Mouse (Mus musculus): ENCODE measurements around the gene Tmeff1.
"Not testable (repeated sequence)": the region's sequence is repeated elsewhere in the genome, so short reads cannot be mapped to it uniquely, and the experiment has no call there.

Tmeff1 gene

GRCm38 (mm10) chr4:48679728-48680127, 94.8 kb downstream of the Tmeff1 start:
- DNase-seq = not testable (repeated sequence)

DNA sequence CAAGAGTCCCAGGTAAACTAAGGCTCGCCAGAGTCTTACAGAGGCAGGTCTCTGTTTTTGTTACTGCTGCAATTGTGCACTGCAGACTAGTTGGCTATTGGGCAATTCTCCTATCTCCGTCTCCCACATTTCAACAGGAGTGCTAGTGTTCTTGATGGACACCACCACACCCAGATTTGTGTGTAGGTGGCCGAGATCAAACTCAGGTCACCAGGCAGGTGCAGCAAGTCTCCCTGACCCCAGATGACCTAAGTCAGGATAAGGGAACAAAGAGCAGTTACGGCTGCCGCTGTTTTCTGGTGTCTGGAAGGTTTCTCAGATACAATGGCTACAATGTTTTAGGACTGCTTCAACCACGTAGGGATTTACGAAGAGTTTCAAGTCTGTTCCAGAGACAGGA, 95.2 kb downstream of the Tmeff1 start:
- no peak for DNase-seq

DNA sequence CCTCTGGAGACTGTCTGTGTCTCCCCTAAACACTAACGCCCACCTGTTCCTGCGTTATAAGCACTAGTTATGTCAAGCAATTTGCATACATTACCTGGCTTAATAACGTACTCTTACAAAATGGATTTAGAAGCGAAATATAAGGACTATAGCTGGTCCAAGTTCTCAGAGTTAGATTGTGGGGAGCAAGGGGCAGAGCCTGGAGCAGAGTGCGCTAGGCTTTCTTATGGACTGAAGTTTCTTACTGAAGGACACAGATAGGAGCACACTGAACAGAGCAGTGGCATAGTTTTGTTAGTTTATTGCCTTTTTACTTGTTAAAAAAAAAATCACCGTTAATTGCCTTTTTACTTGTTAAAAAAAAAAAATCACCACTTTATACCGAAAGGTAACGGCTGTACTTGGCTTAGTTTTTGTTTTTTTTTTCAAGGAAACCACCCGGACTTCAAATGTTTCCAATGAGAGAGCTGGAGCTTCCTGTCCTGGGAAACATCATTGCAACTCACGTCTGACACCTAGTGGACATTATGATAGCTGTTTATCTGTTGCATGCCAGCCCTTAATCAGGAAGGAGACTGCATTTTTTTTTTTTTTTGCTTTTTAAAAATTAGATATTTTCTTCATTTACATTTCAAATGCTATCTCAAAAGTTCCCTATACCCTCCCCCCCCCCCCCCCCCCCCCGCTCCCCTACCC, 95.8 kb downstream of the Tmeff1 start:
- peak; percentile 66 for DNase-seq

DNA sequence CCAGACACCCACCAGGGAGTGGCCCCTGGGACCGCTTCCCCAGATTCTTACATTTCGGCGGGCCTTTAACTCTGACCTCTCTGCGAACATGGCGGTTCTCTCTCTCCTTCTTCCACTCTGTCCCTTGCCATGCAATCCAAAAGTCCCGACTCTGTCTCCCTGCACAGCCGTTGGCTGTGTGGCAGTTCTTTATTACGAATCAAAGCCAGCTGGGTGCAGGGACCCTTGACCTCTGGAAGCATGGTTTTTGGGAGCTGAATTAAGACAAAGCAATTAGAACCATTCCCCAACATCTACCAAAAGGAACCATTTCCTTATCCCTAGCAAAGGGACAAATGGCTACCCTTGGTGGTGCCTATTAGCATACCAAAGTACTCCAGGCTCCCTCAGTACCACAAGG, 98.2 kb downstream of the Tmeff1 start:
- no peak for DNase-seq

- DNase-seq = not testable (repeated sequence)
Measured at GRCm38 (mm10) chr4:48683633-48684209, 98.7 kb downstream of the Tmeff1 start.

GRCm38 (mm10) chr4:48684593-48685187, 99.7 kb downstream of the Tmeff1 start:
- no peak for DNase-seq

GRCm38 (mm10) chr4:48688148-48688547, 103.2 kb downstream of the Tmeff1 start:
- DNase-seq = no peak

DNA sequence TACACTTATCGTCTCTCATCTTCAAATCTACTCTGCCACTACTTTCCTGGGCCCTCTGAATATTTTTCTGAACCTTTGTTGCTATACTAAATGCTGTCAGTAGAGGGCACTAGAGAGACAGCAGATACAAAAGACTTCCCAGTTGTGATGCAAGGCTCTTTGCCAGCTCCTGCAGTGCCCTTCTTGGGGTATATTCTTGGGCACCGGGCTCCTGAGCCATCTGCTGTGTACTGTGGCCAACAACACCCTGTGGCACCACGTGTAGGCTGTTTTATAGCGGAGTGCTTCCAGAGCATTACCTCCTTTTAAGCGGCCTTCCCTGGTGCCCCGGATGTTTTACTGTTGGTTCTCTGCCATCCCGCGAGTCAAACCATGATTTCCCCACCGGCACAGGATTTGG, 105.7 kb downstream of the Tmeff1 start:
- DNase-seq = peak; percentile 88

DNA sequence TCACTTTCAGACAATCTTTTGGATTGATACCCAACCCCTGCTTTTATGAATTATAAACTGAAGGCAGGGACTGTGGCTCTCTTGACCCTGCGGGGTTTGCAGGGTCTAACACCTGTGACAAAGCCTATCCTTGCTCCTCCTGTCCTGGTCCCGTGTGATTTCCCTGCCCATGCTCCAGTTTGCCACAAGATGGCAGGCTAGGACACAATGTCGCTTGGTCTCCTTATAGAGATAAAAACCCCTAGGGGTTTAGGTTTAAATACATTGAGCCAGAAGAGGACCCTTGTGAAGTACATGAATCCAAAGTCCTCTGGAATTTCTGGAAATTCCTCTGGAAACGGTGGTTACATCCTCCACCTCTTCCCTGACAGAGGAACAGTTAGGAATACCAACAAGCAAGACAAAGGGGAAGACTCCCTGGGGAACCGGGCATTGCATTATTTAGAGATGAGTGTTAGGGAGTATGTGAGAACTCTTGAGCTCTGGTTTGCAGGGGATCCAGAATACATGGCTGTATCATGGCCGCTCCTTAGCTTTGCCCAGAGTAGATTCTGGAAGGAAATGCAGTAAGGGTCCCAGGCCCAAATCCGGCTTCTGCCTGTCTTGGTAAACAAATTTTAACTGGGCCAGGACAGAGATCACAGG, 106.9 kb downstream of the Tmeff1 start:
- DNase-seq = peak; percentile 37

DNA sequence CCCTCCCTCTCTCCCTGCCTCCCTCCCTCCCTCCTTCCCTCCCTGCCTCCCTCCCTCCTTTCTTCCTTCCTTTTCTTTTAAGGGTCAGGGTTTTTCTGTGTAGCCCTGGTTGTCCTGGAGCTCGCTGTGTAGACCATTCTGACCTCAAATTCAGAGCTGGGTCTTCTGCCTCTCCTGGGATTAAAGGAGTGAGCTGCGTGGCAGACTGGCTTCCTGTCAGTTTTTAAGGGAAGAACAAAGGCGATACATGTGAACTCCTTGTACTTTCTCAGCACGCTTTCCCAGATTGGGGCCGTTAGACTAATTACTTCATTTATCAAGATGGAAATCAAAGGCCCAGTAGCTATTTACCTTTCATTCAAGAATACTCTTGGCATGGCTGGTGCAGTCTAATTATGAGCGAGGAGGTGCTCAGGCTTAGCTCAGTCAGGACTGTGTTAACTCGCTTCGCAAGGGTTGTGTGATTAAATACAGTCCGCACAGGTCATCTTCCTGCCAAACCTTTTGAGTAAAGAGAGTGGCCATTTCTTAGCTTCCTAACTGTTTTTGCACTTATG, 107.8 kb downstream of the Tmeff1 start:
- DNase-seq = no peak

- DNase-seq = no peak
Measured at GRCm38 (mm10) chr4:48696706-48697105, 111.7 kb downstream of the Tmeff1 start.

DNA sequence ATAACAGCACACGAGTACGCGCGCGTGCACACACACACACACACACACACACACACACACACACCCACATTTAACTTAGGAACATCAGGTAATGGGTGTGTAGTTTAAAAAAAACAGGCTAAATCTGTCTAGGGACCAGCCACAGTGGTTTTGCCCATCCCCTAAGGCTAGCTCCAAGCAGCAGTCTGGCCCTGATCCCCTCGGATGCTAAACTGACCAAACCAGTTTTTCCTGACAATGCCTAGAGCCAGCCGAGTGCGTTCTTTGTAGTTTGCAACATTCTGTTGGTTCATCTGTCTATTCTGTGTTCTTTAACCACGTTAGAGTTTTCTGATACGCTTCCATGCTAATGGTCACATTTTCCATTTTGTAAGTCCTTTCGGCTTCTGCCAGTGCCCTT, 112.3 kb downstream of the Tmeff1 start:
- no peak for DNase-seq
